Mouse (Mus musculus) embryonic facial prominence, embryonic 10.5 days (tissue): ENCODE measurements at regions not wholly inside any gene's neighbourhood (a gene's known extent, or its start where the extent isn't known, plus 50 kb on each side); places are given as distances from the start of the nearest gene placed in this dataset.

Experiments used
- DNase-seq: peaks from one replicate; pipeline ENCODE4 v3.0.0-alpha.2; 2017; ENCODE audit warnings: low spot score
- H3K27ac ChIP-seq: fragments of 300-500 bp; sonication (generic); replicated peaks from 2 replicates; pipeline ENCODE4 v1.5.1; 2016; ENCODE audit warnings: mild to moderate bottlenecking
- H3K27me3 ChIP-seq: fragments of 300-500 bp; sonication (generic); replicated peaks from 2 replicates; pipeline ENCODE4 v1.6.1; 2016; ENCODE audit warnings: low read depth, mild to moderate bottlenecking; ENCODE audit not compliant: poor library complexity, severe bottlenecking
- H3K36me3 ChIP-seq: fragments of 300-500 bp; sonication (generic); replicated peaks from 2 replicates; pipeline ENCODE4 v1.6.1; 2016; ENCODE audit warnings: mild to moderate bottlenecking, moderate library complexity
- H3K4me1 ChIP-seq: fragments of 300-500 bp; sonication (generic); 2 replicates; pipeline ENCODE4 v1.6.1; 2016
- H3K4me3 ChIP-seq: fragments of 300-500 bp; sonication (generic); 2 replicates; pipeline ENCODE4 v1.5.1; 2016; ENCODE audit warnings: mild to moderate bottlenecking, moderate library complexity
- H3K9me3 ChIP-seq: fragments of 300-500 bp; sonication (generic); 2 replicates; pipeline ENCODE4 v1.6.1; 2016; ENCODE audit warnings: mild to moderate bottlenecking
- WGBS: fragments of 180-500 bp; shearing (Covaris S2); methylation state at CpG from one replicate; pipeline ENCODE4 v1.1.7; 2016; 5-methylcytosine and 5-hydroxymethylcytosine counted together

- Histone ChIP-seq H3K27ac (no peak overlapping the region), H3K27me3 (no peaks in the 10 kb centered on the region), H3K4me1 (no peaks in the 10 kb centered on the region), H3K36me3 (no peaks in the 10 kb centered on the region), H3K4me3 (no peak overlapping the region), H3K9me3 (no peaks in the 10 kb centered on the region)
- 86% methylated on average over 1 of the region's 1 CpGs for WGBS
- no peak for DNase-seq
These were observed 96.1 kb downstream of the Cct6b start for GRCm38 (mm10) chr11:82668026-82668425.

- H3K27ac ChIP-seq, result no peak overlapping the region
- no peaks in the 10 kb centered on the region for H3K36me3 ChIP-seq
- peaks cover 5% of the 10 kb centered on the region for H3K4me1 ChIP-seq
- H3K27me3 ChIP-seq, result no peaks in the 10 kb centered on the region
- no peaks in the 10 kb centered on the region for H3K9me3 ChIP-seq
- no peak overlapping the region for H3K4me3 ChIP-seq
- DNase-seq, result no peak
- WGBS, result 91% methylated on average over 1 of the region's 1 CpGs
These were observed 100.0 kb downstream of the Cct6b start for GRCm38 (mm10) chr11:82664076-82664475.

GRCm38 (mm10) chr11:82662086-82662485, 102.0 kb downstream of the Cct6b start:
- Histone ChIP-seq H3K4me1 (peaks cover 5% of the 10 kb centered on the region), H3K27me3 (no peaks in the 10 kb centered on the region), H3K4me3 (no peak overlapping the region), H3K9me3 (no peaks in the 10 kb centered on the region), H3K27ac (no peak overlapping the region), H3K36me3 (no peaks in the 10 kb centered on the region)
- no peak for DNase-seq
- WGBS, result 17% methylated on average over 3 of the region's 3 CpGs

GRCm38 (mm10) chr11:82651751-82652150, 112.4 kb downstream of the Cct6b start:
- Histone ChIP-seq H3K27ac (no peak overlapping the region), H3K27me3 (peaks cover 6% of the 10 kb centered on the region; the same call in 1 of the 2 replicates), H3K4me1 (peaks cover 24% of the 10 kb centered on the region), H3K36me3 (no peaks in the 10 kb centered on the region), H3K4me3 (no peak overlapping the region), H3K9me3 (no peaks in the 10 kb centered on the region)
- WGBS, result 25% methylated on average over 5 of the region's 5 CpGs
- peak; percentile 43 for DNase-seq

GRCm38 (mm10) chr11:82638513-82638912, 125.6 kb downstream of the Cct6b start:
- peaks cover 16% of the 10 kb centered on the region for H3K4me1 ChIP-seq
- 50% methylated on average over 4 of the region's 4 CpGs for WGBS
- H3K27ac ChIP-seq, result no peak overlapping the region
- no peak for DNase-seq
- no peaks in the 10 kb centered on the region for H3K9me3 ChIP-seq
- no peak overlapping the region for H3K4me3 ChIP-seq
- H3K27me3 ChIP-seq, result 0 out of 2 replicates have a peak, but pooled peaks cover 3% of the 10 kb centered on the region
- no peaks in the 10 kb centered on the region for H3K36me3 ChIP-seq

GRCm38 (mm10) chr11:82632191-82632590, 131.9 kb downstream of the Cct6b start:
- DNase-seq, result no peak
- Histone ChIP-seq H3K9me3 (no peaks in the 10 kb centered on the region), H3K4me1 (peaks cover 20% of the 10 kb centered on the region), H3K27ac (no peak overlapping the region), H3K4me3 (no peak overlapping the region), H3K27me3 (peaks cover 6% of the 10 kb centered on the region; the same call in 1 of the 2 replicates), H3K36me3 (no peaks in the 10 kb centered on the region)
- WGBS, result 89% methylated on average over 1 of the region's 1 CpGs

- no peak for DNase-seq
- Histone ChIP-seq H3K9me3 (no peaks in the 10 kb centered on the region), H3K36me3 (no peaks in the 10 kb centered on the region), H3K4me1 (peaks cover 24% of the 10 kb centered on the region), H3K4me3 (no peak overlapping the region), H3K27me3 (peaks cover 5% of the 10 kb centered on the region; the same call in 1 of the 2 replicates), H3K27ac (no peak overlapping the region)
- WGBS, result 44% methylated on average over 4 of the region's 4 CpGs
These were observed 132.7 kb downstream of the Cct6b start for GRCm38 (mm10) chr11:82631387-82631786.

- no peaks in the 10 kb centered on the region for H3K36me3 ChIP-seq
- H3K27ac ChIP-seq, result no peak overlapping the region
- H3K9me3 ChIP-seq, result no peaks in the 10 kb centered on the region
- H3K4me3 ChIP-seq, result no peak overlapping the region
- 22% methylated on average over 7 of the region's 7 CpGs for WGBS
- DNase-seq, result no peak
- H3K4me1 ChIP-seq, result peaks cover 10% of the 10 kb centered on the region
- H3K27me3 ChIP-seq, result peaks cover 5% of the 10 kb centered on the region; the same call in 1 of the 2 replicates
These were observed 137.5 kb downstream of the Cct6b start for GRCm38 (mm10) chr11:82626501-82627111.

GRCm38 (mm10) chr11:82621061-82621460, 143.1 kb downstream of the Cct6b start:
- 92% methylated on average over 10 of the region's 10 CpGs for WGBS
- no peaks in the 10 kb centered on the region for H3K9me3 ChIP-seq
- peaks cover 5% of the 10 kb centered on the region; the same call in 1 of the 2 replicates for H3K4me1 ChIP-seq
- H3K27me3 ChIP-seq, result peaks cover 28% of the 10 kb centered on the region
- no peak overlapping the region for H3K4me3 ChIP-seq
- no peak for DNase-seq
- no peaks in the 10 kb centered on the region for H3K36me3 ChIP-seq
- no peak overlapping the region for H3K27ac ChIP-seq

- H3K27me3 ChIP-seq, result peaks cover 28% of the 10 kb centered on the region
- H3K27ac ChIP-seq, result no peak overlapping the region
- 63% methylated on average over 2 of the region's 2 CpGs for WGBS
- H3K9me3 ChIP-seq, result no peaks in the 10 kb centered on the region
- no peaks in the 10 kb centered on the region for H3K36me3 ChIP-seq
- no peak overlapping the region for H3K4me3 ChIP-seq
- H3K4me1 ChIP-seq, result peaks cover 5% of the 10 kb centered on the region; the same call in 1 of the 2 replicates
- no peak for DNase-seq
These were observed 144.7 kb downstream of the Cct6b start for GRCm38 (mm10) chr11:82619418-82619817.

GRCm38 (mm10) chr11:82618457-82618856, 145.7 kb downstream of the Cct6b start:
- no peaks in the 10 kb centered on the region for H3K9me3 ChIP-seq
- peaks cover 5% of the 10 kb centered on the region; the same call in 1 of the 2 replicates for H3K4me1 ChIP-seq
- no peak overlapping the region for H3K27ac ChIP-seq
- no peaks in the 10 kb centered on the region for H3K36me3 ChIP-seq
- H3K27me3 ChIP-seq, result peaks cover 28% of the 10 kb centered on the region
- no peak for DNase-seq
- no peak overlapping the region for H3K4me3 ChIP-seq
- whole genome bisulfite sequencing, result 2% methylated on average over 9 of the region's 9 CpGs

- H3K4me3 ChIP-seq, result no peak overlapping the region
- DNase-seq, result no peak
- H3K4me1 ChIP-seq, result peaks cover 5% of the 10 kb centered on the region; the same call in 1 of the 2 replicates
- no peak overlapping the region for H3K27ac ChIP-seq
- H3K27me3 ChIP-seq, result peaks cover 28% of the 10 kb centered on the region
- no peaks in the 10 kb centered on the region for H3K9me3 ChIP-seq
- 57% methylated on average over 7 of the region's 7 CpGs for WGBS
- H3K36me3 ChIP-seq, result no peaks in the 10 kb centered on the region
These were observed 147.3 kb downstream of the Cct6b start for GRCm38 (mm10) chr11:82616856-82617255.

- H3K9me3 ChIP-seq, result no peaks in the 10 kb centered on the region
- no peak overlapping the region for H3K4me3 ChIP-seq
- H3K27me3 ChIP-seq, result peaks cover 36% of the 10 kb centered on the region
- H3K36me3 ChIP-seq, result no peaks in the 10 kb centered on the region
- DNase-seq, result no peak
- 92% methylated on average over 9 of the region's 9 CpGs for WGBS
- H3K4me1 ChIP-seq, result peaks cover 5% of the 10 kb centered on the region; the same call in 1 of the 2 replicates
- H3K27ac ChIP-seq, result no peak overlapping the region
These were observed 149.8 kb downstream of the Cct6b start for GRCm38 (mm10) chr11:82614356-82614755.
